Mouse (Mus musculus) hindbrain, embryonic 10.5 days (tissue): ENCODE measurements at regions not wholly inside any gene's neighbourhood (a gene's known extent, or its start where the extent isn't known, plus 50 kb on each side); places are given as distances from the start of the nearest gene placed in this dataset.
"Not testable (repeated sequence)": the region's sequence is repeated elsewhere in the genome, so short reads cannot be mapped to it uniquely, and the experiment has no call there.

Source experiments
- DNase-seq: peaks from one replicate; pipeline ENCODE4 v3.0.0-alpha.2; 2017; ENCODE audit warnings: low spot score
- H3K27ac ChIP-seq: fragments of 300-500 bp; sonication (generic); 2 replicates; pipeline ENCODE4 v1.5.1; 2016; ENCODE audit warnings: mild to moderate bottlenecking, moderate library complexity
- H3K27me3 ChIP-seq: fragments of 300-500 bp; sonication (generic); 2 replicates; pipeline ENCODE4 v1.6.1; 2016; ENCODE audit warnings: mild to moderate bottlenecking; ENCODE audit not compliant: poor library complexity, insufficient read depth, severe bottlenecking
- H3K36me3 ChIP-seq: fragments of 300-500 bp; sonication (generic); 2 replicates; pipeline ENCODE4 v1.6.1; 2016; ENCODE audit warnings: mild to moderate bottlenecking, moderate library complexity
- H3K4me1 ChIP-seq: fragments of 300-500 bp; sonication (generic); replicated peaks from 2 replicates; pipeline ENCODE4 v1.6.1; 2016; ENCODE audit warnings: mild to moderate bottlenecking
- H3K4me3 ChIP-seq: fragments of 300-500 bp; sonication (generic); 2 replicates; pipeline ENCODE4 v1.5.1; 2016; ENCODE audit warnings: mild to moderate bottlenecking, moderate library complexity
- H3K9me3 ChIP-seq: fragments of 300-500 bp; sonication (generic); 2 replicates; pipeline ENCODE4 v1.6.1; 2016; ENCODE audit warnings: mild to moderate bottlenecking, moderate library complexity
- WGBS: fragments of 180-500 bp; shearing (Covaris S2); methylation state at CpG from one replicate; pipeline ENCODE4 v1.1.7; 2016; 5-methylcytosine and 5-hydroxymethylcytosine counted together

GRCm38 (mm10) chr1:65761141-65761540 is 165.2 kb upstream of the Crygf start:
- Histone ChIP-seq H3K4me3 (no peak overlapping the region), H3K4me1 (no peaks in the 10 kb centered on the region), H3K36me3 (no peaks in the 10 kb centered on the region), H3K9me3 (no peaks in the 10 kb centered on the region), H3K27ac (no peak overlapping the region), H3K27me3 (no peaks in the 10 kb centered on the region)
- 78% methylated on average over 2 of the region's 2 CpGs for WGBS
- no peak for DNase-seq

GRCm38 (mm10) chr1:65800244-65800643 is 126.1 kb upstream of the Crygf start:
- Histone ChIP-seq H3K27me3 (no peaks in the 10 kb centered on the region), H3K4me1 (no peaks in the 10 kb centered on the region), H3K27ac (no peak overlapping the region), H3K4me3 (no peak overlapping the region), H3K9me3 (no peaks in the 10 kb centered on the region), H3K36me3 (no peaks in the 10 kb centered on the region)
- WGBS, result 81% methylated on average over 1 of the region's 1 CpGs
- no peak for DNase-seq

- no peaks in the 10 kb centered on the region for H3K9me3 ChIP-seq
- H3K27ac ChIP-seq, result no peak overlapping the region
- DNase-seq, result no peak
- H3K4me3 ChIP-seq, result no peak overlapping the region
- H3K36me3 ChIP-seq, result no peaks in the 10 kb centered on the region
- no peaks in the 10 kb centered on the region for H3K27me3 ChIP-seq
- H3K4me1 ChIP-seq, result no peaks in the 10 kb centered on the region
- WGBS, result 74% methylated on average over 5 of the region's 5 CpGs
These were observed 105.5 kb upstream of the Crygf start for GRCm38 (mm10) chr1:65820771-65821170.

GRCm38 (mm10) chr1:65841116-65841515 is 85.2 kb upstream of the Crygf start:
- H3K4me1 ChIP-seq, result no peaks in the 10 kb centered on the region
- 83% methylated on average over 2 of the region's 2 CpGs for WGBS

GRCm38 (mm10) chr1:65847005-65847404 is 79.3 kb upstream of the Crygf start:
- no peak for DNase-seq
- H3K36me3 ChIP-seq, result no peaks in the 10 kb centered on the region
- 84% methylated on average over 2 of the region's 2 CpGs for WGBS
- no peak overlapping the region for H3K27ac ChIP-seq
- no peaks in the 10 kb centered on the region for H3K9me3 ChIP-seq
- H3K27me3 ChIP-seq, result no peaks in the 10 kb centered on the region
- H3K4me1 ChIP-seq, result no peaks in the 10 kb centered on the region
- no peak overlapping the region for H3K4me3 ChIP-seq

More at GRCm38 (mm10) chr1:65841116-65841515, 85.2 kb upstream of the Crygf start:
- Histone ChIP-seq H3K27ac (no peak overlapping the region), H3K36me3 (no peaks in the 10 kb centered on the region), H3K4me3 (no peak overlapping the region), H3K27me3 (no peaks in the 10 kb centered on the region), H3K9me3 (no peaks in the 10 kb centered on the region)
- DNase-seq, result no peak

GRCm38 (mm10) chr1:65873691-65874090 is 52.6 kb upstream of the Crygf start:
- H3K4me3 ChIP-seq, H3K27ac ChIP-seq, H3K27me3 ChIP-seq, H3K36me3 ChIP-seq, H3K9me3 ChIP-seq, H3K4me1 ChIP-seq, DNase-seq: not testable (repeated sequence)
- 81% methylated on average over 2 of the region's 2 CpGs for whole genome bisulfite sequencing
